In genomic region chr4:133967866-133968149, GRCm38 (mm10) we compare ENCODE assay signal across 8 mouse cellular contexts. TPM values are rescaled to one million over a fixed set of nuclear protein-coding genes. Genes with fewer than 3 reads are reported as not detected.
DNase-seq lines count a peak whose midpoint lies in the region; ATAC-seq and TF ChIP-seq lines count a peak whose summit lies in the region.

No protein-coding gene starts in this region.

- H3K4me3 ChIP-seq in embryonic facial prominence, embryonic 12.5 days = peak overlapping the region; percentile 56
- peak overlapping the region; percentile 78 for H3K4me3 ChIP-seq in kidney, adult 2 months (ENCODE audit: insufficient read depth, low read depth, low read length)
- H3K4me3 ChIP-seq in limb, embryonic 11.5 days (ENCODE audit: low read depth, low read length) = peak overlapping the region; percentile 58
- peak overlapping the region; percentile 70 for H3K4me3 ChIP-seq in midbrain, embryonic 13.5 days (replicated peaks)
- peak overlapping the region; percentile 98 for H3K4me3 ChIP-seq in small intestine, adult 2 months (ENCODE audit: low read depth, low read length)

- no peaks in the 10 kb centered on the region for H3K27me3 ChIP-seq in embryonic facial prominence, embryonic 12.5 days
- no peaks in the 10 kb centered on the region for H3K27me3 ChIP-seq in kidney, adult 2 months (replicated peaks; ENCODE audit: control insufficient read depth, insufficient read depth, low read length)
- no peaks in the 10 kb centered on the region for H3K27me3 ChIP-seq in limb, embryonic 11.5 days (ENCODE audit: control insufficient read depth, insufficient read depth, low read length)
- H3K27me3 ChIP-seq in midbrain, embryonic 13.5 days = no peaks in the 10 kb centered on the region
- H3K27me3 ChIP-seq in small intestine, adult 2 months (ENCODE audit: control insufficient read depth, insufficient read depth, low read length) = no peaks in the 10 kb centered on the region

- ATAC-seq in embryonic facial prominence, embryonic 12.5 days (ENCODE audit: insufficient number of reproducible peaks, insufficient read depth, low FRiP score, low TSS enrichment) = peak; percentile 83
- ATAC-seq in limb, embryonic 11.5 days (ENCODE audit: insufficient number of reproducible peaks, low FRiP score, low TSS enrichment, low read depth) = peak; percentile 85
- ATAC-seq in midbrain, embryonic 13.5 days = peak; percentile 88

- no peak for TF ChIP-seq CTCF in kidney, adult 2 months (conservative IDR thresholded peaks at IDR 0.05; ENCODE audit: insufficient read depth, insufficient read length, low read depth, low read length)
- TF ChIP-seq CTCF in small intestine, adult 2 months (IDR thresholded peaks at IDR 0.05; ENCODE audit: extremely low read depth, insufficient read length, insufficient replicate concordance, low read depth, low read length) = no peak

- TF ChIP-seq POLR2A in kidney, adult 2 months (IDR thresholded peaks at IDR 0.05; ENCODE audit: low read depth, low read length) = no peak
- no peak for TF ChIP-seq POLR2A in small intestine, adult 2 months (IDR thresholded peaks at IDR 0.05; ENCODE audit: low read depth, low read length)

- H3K36me3 ChIP-seq in embryonic facial prominence, embryonic 12.5 days = peaks cover 53% of the 10 kb centered on the region
- H3K36me3 ChIP-seq in kidney, adult 2 months (ENCODE audit: control insufficient read depth, insufficient read depth, low read length) = no peaks in the 10 kb centered on the region; the same call in 1 of the 2 replicates
- H3K36me3 ChIP-seq in limb, embryonic 11.5 days (ENCODE audit: control insufficient read depth, insufficient read depth, low read length) = peaks cover 16% of the 10 kb centered on the region; the same call in 1 of the 2 replicates
- peaks cover 36% of the 10 kb centered on the region for H3K36me3 ChIP-seq in midbrain, embryonic 13.5 days
- peaks cover 16% of the 10 kb centered on the region for H3K36me3 ChIP-seq in small intestine, adult 2 months (ENCODE audit: control insufficient read depth, insufficient read depth, low read length)

- DNase-seq in 3T3-L1 (ENCODE audit: low read depth, low spot score) = peak; percentile 90
- DNase-seq in adrenal gland, postnatal 36 days = peak; percentile 92 to 94
- peak; percentile 91 for DNase-seq in heart, adult 18-20 months
- peak; percentile 93 for DNase-seq in kidney, adult 2 months
- peak; percentile 99 for DNase-seq in limb, embryonic 11.5 days (ENCODE audit: low spot score)

- under 1% methylated on average over 29 of the region's 29 CpGs for WGBS in embryonic facial prominence, embryonic 12.5 days
- WGBS in kidney, adult 2 months = under 1% methylated on average over 29 of the region's 29 CpGs
- under 1% methylated on average over 26 of the region's 29 CpGs for WGBS in limb, embryonic 11.5 days
- WGBS in midbrain, embryonic 13.5 days = under 1% methylated on average over 29 of the region's 29 CpGs
- WGBS in small intestine, adult 2 months = 0% methylated on average over 29 of the region's 29 CpGs

- H3K4me2 ChIP-seq in embryonic facial prominence, embryonic 12.5 days (replicated peaks) = peak overlapping the region; percentile 73
- peak overlapping the region; percentile 95 for H3K4me2 ChIP-seq in limb, embryonic 11.5 days (ENCODE audit: low read depth, severe bottlenecking)
- H3K4me2 ChIP-seq in midbrain, embryonic 13.5 days (replicated peaks) = peak overlapping the region; percentile 95

- peak overlapping the region; percentile 99 for H3K27ac ChIP-seq in embryonic facial prominence, embryonic 12.5 days
- H3K27ac ChIP-seq in kidney, adult 2 months (ENCODE audit: insufficient read depth, low read depth, low read length) = peak overlapping the region; percentile 90
- peak overlapping the region; percentile 99 for H3K27ac ChIP-seq in limb, embryonic 11.5 days (replicated peaks; ENCODE audit: low read depth, low read length)
- peak overlapping the region; percentile 99 for H3K27ac ChIP-seq in midbrain, embryonic 13.5 days
- peak overlapping the region; percentile 92 for H3K27ac ChIP-seq in small intestine, adult 2 months (ENCODE audit: insufficient read depth, low read depth, low read length)

- no peaks in the 10 kb centered on the region for H3K9me3 ChIP-seq in embryonic facial prominence, embryonic 12.5 days
- no peaks in the 10 kb centered on the region for H3K9me3 ChIP-seq in limb, embryonic 11.5 days (ENCODE audit: control insufficient read depth, low read length)
- no peaks in the 10 kb centered on the region for H3K9me3 ChIP-seq in midbrain, embryonic 13.5 days

- H3K4me1 ChIP-seq in embryonic facial prominence, embryonic 12.5 days = peaks cover 22% of the 10 kb centered on the region
- peaks cover 4% of the 10 kb centered on the region; the same call in 1 of the 2 replicates for H3K4me1 ChIP-seq in kidney, adult 2 months (ENCODE audit: control insufficient read depth, insufficient read depth, low read length)
- H3K4me1 ChIP-seq in limb, embryonic 11.5 days (ENCODE audit: control insufficient read depth, insufficient read depth, low read length) = peaks cover 14% of the 10 kb centered on the region
- H3K4me1 ChIP-seq in midbrain, embryonic 13.5 days (replicated peaks) = peaks cover 51% of the 10 kb centered on the region
- peaks cover 7% of the 10 kb centered on the region; the same call in 1 of the 2 replicates for H3K4me1 ChIP-seq in small intestine, adult 2 months (ENCODE audit: control insufficient read depth, insufficient read depth, insufficient read length, low read length)

- peak overlapping the region; percentile 91 for H3K9ac ChIP-seq in embryonic facial prominence, embryonic 12.5 days
- peak overlapping the region; percentile 98 for H3K9ac ChIP-seq in limb, embryonic 11.5 days (ENCODE audit: low read length)
- peak overlapping the region; percentile 91 for H3K9ac ChIP-seq in midbrain, embryonic 13.5 days (replicated peaks)

RNA-seq across cellular contexts. Expression of gene Hmgn2, which starts 0.6 kb away (rescaled TPM):
- 100 to 1,000 TPM; 130 to 337 TPM for total RNA-seq in adrenal gland, postnatal 36 days (2021)
- polyA plus RNA-seq in embryonic facial prominence, embryonic 12.5 days (2016; fragmentation: Nextera tagmentation; extraction: Ambion mirVana) = 2,853 and 3,017 TPM in 2 replicates
- total RNA-seq in heart, adult 18-20 months (2021) = 100 to 1,000 TPM; 106 to 113 TPM
- 12.2 and 21.9 TPM in 2 replicates for polyA plus RNA-seq in kidney, adult 2 months (2012; rRNA removed)
- polyA plus RNA-seq in limb, embryonic 11.5 days (2014; fragmentation: Nextera tagmentation; extraction: Ambion mirVana) = 3,322 and 3,460 TPM in 2 replicates
- polyA plus RNA-seq in midbrain, embryonic 13.5 days (2015; fragmentation: Nextera tagmentation; extraction: Ambion mirVana) = 1,712 and 1,823 TPM in 2 replicates
- polyA plus RNA-seq in small intestine, adult 2 months (2012; rRNA removed) = 2.5 and 6.3 TPM in 2 replicates

RNA-seq across cellular contexts. Expression of gene Dhdds, which starts 32.9 kb away (rescaled TPM):
- 10 to 100 TPM; 42.8 to 53.9 TPM for total RNA-seq in adrenal gland, postnatal 36 days (2021)
- polyA plus RNA-seq in embryonic facial prominence, embryonic 12.5 days (2016; fragmentation: Nextera tagmentation; extraction: Ambion mirVana) = 45.3 and 50.3 TPM in 2 replicates
- total RNA-seq in heart, adult 18-20 months (2021) = 10 to 100 TPM; 29.9 to 31.9 TPM
- 32.0 and 37.0 TPM in 2 replicates for polyA plus RNA-seq in kidney, adult 2 months (2012; rRNA removed)
- polyA plus RNA-seq in limb, embryonic 11.5 days (2014; fragmentation: Nextera tagmentation; extraction: Ambion mirVana) = 41.9 and 43.4 TPM in 2 replicates
- polyA plus RNA-seq in midbrain, embryonic 13.5 days (2015; fragmentation: Nextera tagmentation; extraction: Ambion mirVana) = 42.0 and 44.7 TPM in 2 replicates
- 10.3 and 16.0 TPM in 2 replicates for polyA plus RNA-seq in small intestine, adult 2 months (2012; rRNA removed)

RNA-seq across cellular contexts. Expression of gene Lin28a, which starts 50.8 kb away (rescaled TPM):
- not detected for total RNA-seq in adrenal gland, postnatal 36 days (2021)
- polyA plus RNA-seq in embryonic facial prominence, embryonic 12.5 days (2016; fragmentation: Nextera tagmentation; extraction: Ambion mirVana) = 0.50 and 0.67 TPM in 2 replicates
- not detected for total RNA-seq in heart, adult 18-20 months (2021)
- not detected in 2 replicates for polyA plus RNA-seq in kidney, adult 2 months (2012; rRNA removed)
- polyA plus RNA-seq in limb, embryonic 11.5 days (2014; fragmentation: Nextera tagmentation; extraction: Ambion mirVana) = 1.4 and 2.3 TPM in 2 replicates
- polyA plus RNA-seq in midbrain, embryonic 13.5 days (2015; fragmentation: Nextera tagmentation; extraction: Ambion mirVana) = 0.59 TPM in 2 replicates
- polyA plus RNA-seq in small intestine, adult 2 months (2012; rRNA removed) = not detected in 2 replicates

Comparison
In these comparisons a context has a peak if more than half of its experiments do, and no peak if none do; other contexts are left out.
1. Peak in every context shown above with its lines: DNase-seq, ATAC-seq, H3K4me3 ChIP-seq and H3K27ac ChIP-seq.
2. RNA of gene Hmgn2, which starts 0.6 kb away (polyA plus RNA-seq): 3,322 to 3,460 TPM in limb, embryonic 11.5 days, 2,853 to 3,017 TPM in embryonic facial prominence, embryonic 12.5 days and 1,712 to 1,823 TPM in midbrain, embryonic 13.5 days; 12.2 to 21.9 TPM in kidney, adult 2 months and 2.5 to 6.3 TPM in small intestine, adult 2 months; every median in the first group is over 10 times any median in the second.